Mouse (Mus musculus): ENCODE data around the gene Gm2026. TPM values are rescaled to one million over a fixed set of nuclear protein-coding genes. Genes with fewer than 3 reads are reported as not detected.
"Not testable (repeated sequence)": the region's sequence is repeated elsewhere in the genome, so short reads cannot be mapped to it uniquely, and the experiment has no call there.

Gene Gm2026
- polyA plus RNA-seq (2016; fragmentation: Nextera tagmentation; extraction: Ambion mirVana): 6.3 and 7.9 TPM in 2 replicates

DNA sequence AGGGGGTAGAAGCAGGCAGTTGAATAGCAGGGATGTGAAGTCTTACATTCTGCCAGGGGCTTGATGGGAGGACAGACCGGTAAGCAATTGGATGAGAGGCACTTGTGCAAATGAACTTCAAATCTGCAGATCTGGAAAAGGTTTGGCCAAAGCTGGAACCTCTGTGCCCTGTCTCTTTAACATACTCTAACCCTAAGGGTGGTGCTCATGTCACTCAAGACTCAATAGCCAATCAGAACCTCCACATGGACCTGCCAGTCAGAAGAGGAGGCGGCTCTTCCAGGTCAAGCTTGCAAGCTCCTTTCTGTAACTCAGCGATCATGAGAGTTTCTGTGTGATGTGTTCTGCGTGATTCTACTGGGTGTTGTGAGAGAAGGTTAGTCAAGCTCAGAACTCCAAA, at the start of gene Gm2026:
TSS of gene Gm2026 (plus strand) at position 301 of the 400 bp plus-strand sequence.
- not testable (repeated sequence) for H3K27ac ChIP-seq; H3K4me1 ChIP-seq; H3K4me2 ChIP-seq; H3K9ac ChIP-seq; H3K4me3 ChIP-seq; H3K27me3 ChIP-seq (replicated peaks); H3K9me3 ChIP-seq (replicated peaks); ATAC-seq; H3K36me3 ChIP-seq
- no CpG with 5 or more reads among the region's 4 CpGs for WGBS (ENCODE audit: insufficient replicate concordance)

DNA sequence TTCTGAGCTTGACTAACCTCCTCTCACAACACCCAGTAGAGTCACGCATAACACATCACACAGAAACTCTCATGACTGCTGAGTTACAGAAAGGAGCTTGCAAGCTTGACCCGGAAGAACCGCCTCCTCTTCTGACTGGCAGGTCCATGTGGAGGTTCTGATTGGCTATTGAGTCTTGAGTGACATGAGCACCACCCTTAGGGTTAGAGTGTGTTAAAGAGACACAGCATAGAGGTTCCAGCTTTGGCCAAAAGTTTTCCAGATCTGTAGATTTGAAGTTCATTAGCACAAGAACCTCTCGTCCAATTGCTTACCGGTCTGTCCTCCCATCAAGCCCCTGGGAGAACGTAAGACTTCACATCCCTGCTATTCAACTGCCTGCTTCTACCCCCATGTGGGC, 34.1 kb upstream of the Gm2026 start, which contains the start of gene Zfp966:
TSS of gene Zfp966 (minus strand) at position 101 of the 400 bp plus-strand sequence.
- not testable (repeated sequence) for H3K27me3 ChIP-seq (replicated peaks); ATAC-seq; H3K27ac ChIP-seq; H3K4me1 ChIP-seq; H3K9me3 ChIP-seq (replicated peaks); H3K4me2 ChIP-seq; H3K9ac ChIP-seq; H3K4me3 ChIP-seq; H3K36me3 ChIP-seq
- no CpG with 5 or more reads among the region's 6 CpGs for WGBS (ENCODE audit: insufficient replicate concordance)

Other genes with a start within 250 kb of the Gm2026 start
- 2.8 TPM in 1 of 2 replicates, not detected in the other for gene Gm2007, start 223.8 kb upstream of the Gm2026 start, polyA plus RNA-seq (2016; fragmentation: Nextera tagmentation; extraction: Ambion mirVana)
- gene Gm14288, start 164.2 kb upstream of the Gm2026 start, polyA plus RNA-seq (2016; fragmentation: Nextera tagmentation; extraction: Ambion mirVana): 2.8 and 3.2 TPM in 2 replicates
- 6.5 and 6.9 TPM in 2 replicates for gene Gm6710, start 96.1 kb upstream of the Gm2026 start, polyA plus RNA-seq (2016; fragmentation: Nextera tagmentation; extraction: Ambion mirVana)
- gene Zfp966, start 34.2 kb upstream of the Gm2026 start, polyA plus RNA-seq (2016; fragmentation: Nextera tagmentation; extraction: Ambion mirVana): 1.8 and 2.0 TPM in 2 replicates
- gene Gm2004, start 184.5 kb downstream of the Gm2026 start, polyA plus RNA-seq (2016; fragmentation: Nextera tagmentation; extraction: Ambion mirVana): 0.41 and 0.79 TPM in 2 replicates